Mouse (Mus musculus): Measurements from ENCODE around the gene Eno2. TPM values are rescaled to one million over a fixed set of nuclear protein-coding genes. Genes with fewer than 3 reads are reported as not detected.
A peak's percentile ranks its signal among the peaks of the same experiment; 100 is the strongest.
"Not testable (repeated sequence)": the region's sequence is repeated elsewhere in the genome, so short reads cannot be mapped to it uniquely, and the experiment has no call there.

Eno2 gene
- total and polyA plus RNA-seq, 2 experiments from 2014 or later = 175 to 267 TPM

GRCm38 (mm10) chr6:124811701-124812560 lies 42.5 kb upstream of the Eno2 start:
- no peaks in the 10 kb centered on the region for H3K27me3 ChIP-seq (ENCODE audit: insufficient read depth, low read length)
- no peak overlapping the region for H3K9ac ChIP-seq (replicated peaks; ENCODE audit: low read length, poor library complexity, severe bottlenecking)
- peaks cover 14% of the 10 kb centered on the region for H3K4me1 ChIP-seq (ENCODE audit: insufficient read depth, low read length)
- ATAC-seq (ENCODE audit: low FRiP score) (no peak), DNase-seq (ENCODE audit: low spot score) (no peak)
- no peaks in the 10 kb centered on the region for H3K9me3 ChIP-seq (ENCODE audit: low read length)
- no peak overlapping the region for H3K27ac ChIP-seq (ENCODE audit: low read depth, low read length)
- 88% methylated on average over 24 of the region's 24 CpGs for WGBS
- H3K36me3 ChIP-seq (ENCODE audit: insufficient read depth, low read length) = peaks cover 25% of the 10 kb centered on the region; the same call in 1 of the 2 replicates
- peak overlapping the region; percentile 87 for H3K4me2 ChIP-seq (ENCODE audit: low read depth, low read length, poor library complexity, severe bottlenecking)
- TF ChIP-seq CTCF (IDR thresholded peaks at IDR 0.05) = no peak
- peak overlapping the region; percentile 61; the same call in 1 of the 2 replicates for H3K4me3 ChIP-seq (ENCODE audit: low read depth, low read length)

GRCm38 (mm10) chr6:124811403-124811665 lies 41.9 kb upstream of the Eno2 start:
- H3K4me1 ChIP-seq (ENCODE audit: insufficient read depth, low read length) = peaks cover 14% of the 10 kb centered on the region
- DNase-seq (ENCODE audit: low spot score) (no peak), ATAC-seq (ENCODE audit: low FRiP score) (no peak)
- peaks cover 19% of the 10 kb centered on the region; the same call in 1 of the 2 replicates for H3K36me3 ChIP-seq (ENCODE audit: insufficient read depth, low read length)
- no peak for TF ChIP-seq CTCF (IDR thresholded peaks at IDR 0.05)
- no peaks in the 10 kb centered on the region for H3K9me3 ChIP-seq (ENCODE audit: low read length)
- 88% methylated on average over 4 of the region's 4 CpGs for WGBS
- H3K27me3 ChIP-seq (ENCODE audit: insufficient read depth, low read length) = no peaks in the 10 kb centered on the region
- no peak overlapping the region for H3K4me3 ChIP-seq (ENCODE audit: low read depth, low read length)
- no peak overlapping the region for H3K27ac ChIP-seq (ENCODE audit: low read depth, low read length)
- H3K9ac ChIP-seq (replicated peaks; ENCODE audit: low read length, poor library complexity, severe bottlenecking) = no peak overlapping the region
- no peak overlapping the region for H3K4me2 ChIP-seq (ENCODE audit: low read depth, low read length, poor library complexity, severe bottlenecking)

- H3K4me1 ChIP-seq (ENCODE audit: insufficient read depth, low read length) = peaks cover 14% of the 10 kb centered on the region
- 82% methylated on average over 11 of the region's 11 CpGs for WGBS
- not testable (repeated sequence) for H3K9me3 ChIP-seq (ENCODE audit: low read length)
Observed at GRCm38 (mm10) chr6:124810566-124811402, 41.3 kb upstream of the Eno2 start.

GRCm38 (mm10) chr6:124809775-124810538 lies 40.5 kb upstream of the Eno2 start:
- Histone ChIP-seq H3K9me3 (ENCODE audit: low read length) (no peaks in the 10 kb centered on the region), H3K4me3 (ENCODE audit: low read depth, low read length) (peak overlapping the region; percentile 43), H3K36me3 (ENCODE audit: insufficient read depth, low read length) (0 out of 2 replicates have a peak, but pooled peaks cover 10% of the 10 kb centered on the region), H3K4me1 (ENCODE audit: insufficient read depth, low read length) (peaks cover 14% of the 10 kb centered on the region), H3K4me2 (ENCODE audit: low read depth, low read length, poor library complexity, severe bottlenecking) (peak overlapping the region; percentile 69), H3K9ac (replicated peaks; ENCODE audit: low read length, poor library complexity, severe bottlenecking) (peak overlapping the region; percentile 54), H3K27ac (ENCODE audit: low read depth, low read length) (no peak overlapping the region), H3K27me3 (ENCODE audit: insufficient read depth, low read length) (no peaks in the 10 kb centered on the region)
- 46% methylated on average over 14 of the region's 14 CpGs for WGBS
- no peak for TF ChIP-seq CTCF (IDR thresholded peaks at IDR 0.05)
- ATAC-seq (ENCODE audit: low FRiP score) (no peak), DNase-seq (ENCODE audit: low spot score) (no peak)

More at GRCm38 (mm10) chr6:124810566-124811402, 41.3 kb upstream of the Eno2 start:
- H3K4me2 ChIP-seq (ENCODE audit: low read depth, low read length, poor library complexity, severe bottlenecking); DNase-seq (ENCODE audit: low spot score); H3K27ac ChIP-seq (ENCODE audit: low read depth, low read length); ATAC-seq (ENCODE audit: low FRiP score); H3K9ac ChIP-seq (replicated peaks; ENCODE audit: low read length, poor library complexity, severe bottlenecking); H3K4me3 ChIP-seq (ENCODE audit: low read depth, low read length); H3K27me3 ChIP-seq (ENCODE audit: insufficient read depth, low read length): not testable (repeated sequence)
- 0 out of 2 replicates have a peak, but pooled peaks cover 15% of the 10 kb centered on the region for H3K36me3 ChIP-seq (ENCODE audit: insufficient read depth, low read length)

GRCm38 (mm10) chr6:124809052-124809774 lies 39.7 kb upstream of the Eno2 start:
- DNase-seq (ENCODE audit: low spot score) (peak; percentile 83), ATAC-seq (ENCODE audit: low FRiP score) (no peak)
- H3K4me2 ChIP-seq (ENCODE audit: low read depth, low read length, poor library complexity, severe bottlenecking) = peak overlapping the region; percentile 69
- 0 out of 2 replicates have a peak, but pooled peaks cover 10% of the 10 kb centered on the region for H3K36me3 ChIP-seq (ENCODE audit: insufficient read depth, low read length)
- H3K4me3 ChIP-seq (ENCODE audit: low read depth, low read length) = peak overlapping the region; percentile 43
- H3K9ac ChIP-seq (replicated peaks; ENCODE audit: low read length, poor library complexity, severe bottlenecking) = peak overlapping the region; percentile 54
- TF ChIP-seq CTCF (IDR thresholded peaks at IDR 0.05) = peak; percentile 79
- no peaks in the 10 kb centered on the region for H3K9me3 ChIP-seq (ENCODE audit: low read length)
- H3K4me1 ChIP-seq (ENCODE audit: insufficient read depth, low read length) = peaks cover 10% of the 10 kb centered on the region; the same call in 1 of the 2 replicates
- peak overlapping the region; percentile 69 for H3K27ac ChIP-seq (ENCODE audit: low read depth, low read length)
- WGBS = under 1% methylated on average over 32 of the region's 35 CpGs
- no peaks in the 10 kb centered on the region for H3K27me3 ChIP-seq (ENCODE audit: insufficient read depth, low read length)

All from midbrain, postnatal 0 days (tissue).